Comparison of ENCODE assay signal across 10 mouse cellular contexts in genomic region chr2:3988876-3989275, GRCm38 (mm10).
"Had no signal": no experiment of that assay in that cellular context is flagged by ENCODE, and none has a peak within 500 bp of the region (broad histone marks: within the 10 kb centered on the region; RNA-seq: fewer than 3 reads in every experiment).

No protein-coding gene starts in this region.

- DNase-seq: kidney, adult 2 months; kidney, postnatal 25 days; liver, embryonic 13.5 days; lung, adult 2 months; lung, postnatal 14 days; lung, postnatal 4 days; retina, postnatal 1 day; thymus, adult 2 months; thymus, postnatal 14 days; thymus, postnatal 4 days had no signal
